Mouse (Mus musculus): Measurements from ENCODE around the gene Pgam1. TPM values are rescaled to one million over a fixed set of nuclear protein-coding genes. Genes with fewer than 3 reads are reported as not detected.
A peak's percentile ranks its signal among the peaks of the same experiment; 100 is the strongest.

Gene Pgam1
- polyA plus RNA-seq, 1 experiment from 2014 or later, result 573 TPM

GRCm38 (mm10) chr19:41898860-41899259, 12.9 kb upstream of the Pgam1 start:
- no peak overlapping the region for H3K4me3 ChIP-seq
- no peak overlapping the region for H3K27ac ChIP-seq (replicated peaks)
- WGBS, result 57% methylated on average over 4 of the region's 4 CpGs
- ATAC-seq (ENCODE audit: low FRiP score, low read depth), result no peak
- H3K4me1 ChIP-seq (replicated peaks), result peaks cover 19% of the 10 kb centered on the region
- H3K9me3 ChIP-seq, result no peaks in the 10 kb centered on the region
- H3K36me3 ChIP-seq, result no peaks in the 10 kb centered on the region
- no peak overlapping the region for H3K9ac ChIP-seq
- H3K27me3 ChIP-seq, result no peaks in the 10 kb centered on the region
- H3K4me2 ChIP-seq, result no peak overlapping the region

- Histone ChIP-seq H3K27ac (replicated peaks) (no peak overlapping the region), H3K4me3 (no peak overlapping the region), H3K27me3 (no peaks in the 10 kb centered on the region), H3K4me2 (no peak overlapping the region), H3K9ac (no peak overlapping the region), H3K36me3 (no peaks in the 10 kb centered on the region), H3K9me3 (no peaks in the 10 kb centered on the region), H3K4me1 (replicated peaks) (peaks cover 7% of the 10 kb centered on the region)
- ATAC-seq (ENCODE audit: low FRiP score, low read depth), result no peak
- WGBS, result 90% methylated on average over 8 of the region's 8 CpGs
Observed at GRCm38 (mm10) chr19:41900495-41901090, 11.1 kb upstream of the Pgam1 start.

GRCm38 (mm10) chr19:41901696-41902095, 10.0 kb upstream of the Pgam1 start:
- Histone ChIP-seq H3K36me3 (no peaks in the 10 kb centered on the region), H3K4me3 (no peak overlapping the region), H3K4me2 (no peak overlapping the region), H3K4me1 (replicated peaks) (peaks cover 2% of the 10 kb centered on the region; the same call in 1 of the 2 replicates), H3K9ac (no peak overlapping the region), H3K27ac (replicated peaks) (no peak overlapping the region), H3K9me3 (no peaks in the 10 kb centered on the region), H3K27me3 (no peaks in the 10 kb centered on the region)
- no peak for ATAC-seq (ENCODE audit: low FRiP score, low read depth)
- 53% methylated on average over 2 of the region's 2 CpGs for WGBS

- Histone ChIP-seq H3K9ac (no peak overlapping the region), H3K9me3 (no peaks in the 10 kb centered on the region), H3K4me3 (no peak overlapping the region), H3K27me3 (no peaks in the 10 kb centered on the region), H3K36me3 (no peaks in the 10 kb centered on the region), H3K4me1 (replicated peaks) (no peaks in the 10 kb centered on the region), H3K27ac (replicated peaks) (no peak overlapping the region), H3K4me2 (no peak overlapping the region)
- 93% methylated on average over 10 of the region's 10 CpGs for WGBS
- no peak for ATAC-seq (ENCODE audit: low FRiP score, low read depth)
Observed at GRCm38 (mm10) chr19:41902848-41903593, 8.7 kb upstream of the Pgam1 start.

- Histone ChIP-seq H3K9me3 (no peaks in the 10 kb centered on the region), H3K27ac (replicated peaks) (no peak overlapping the region), H3K4me1 (replicated peaks) (no peaks in the 10 kb centered on the region), H3K9ac (no peak overlapping the region), H3K27me3 (no peaks in the 10 kb centered on the region), H3K4me3 (no peak overlapping the region), H3K4me2 (no peak overlapping the region), H3K36me3 (no peaks in the 10 kb centered on the region)
- ATAC-seq (ENCODE audit: low FRiP score, low read depth), result no peak
- WGBS, result 89% methylated on average over 2 of the region's 2 CpGs
Observed at GRCm38 (mm10) chr19:41905246-41905645, 6.5 kb upstream of the Pgam1 start.

GRCm38 (mm10) chr19:41906311-41907078, 5.2 kb upstream of the Pgam1 start:
- no peak overlapping the region for H3K27ac ChIP-seq (replicated peaks)
- no peak overlapping the region for H3K9ac ChIP-seq
- H3K27me3 ChIP-seq, result no peaks in the 10 kb centered on the region
- 70% methylated on average over 6 of the region's 6 CpGs for WGBS
- no peak for ATAC-seq (ENCODE audit: low FRiP score, low read depth)
- H3K4me2 ChIP-seq, result no peak overlapping the region
- no peak overlapping the region for H3K4me3 ChIP-seq
- H3K9me3 ChIP-seq, result no peaks in the 10 kb centered on the region
- no peaks in the 10 kb centered on the region for H3K36me3 ChIP-seq
- H3K4me1 ChIP-seq (replicated peaks), result no peaks in the 10 kb centered on the region

GRCm38 (mm10) chr19:41907079-41907760, 4.5 kb upstream of the Pgam1 start:
- no peak overlapping the region for H3K9ac ChIP-seq
- WGBS, result 57% methylated on average over 8 of the region's 8 CpGs
- H3K4me2 ChIP-seq, result no peak overlapping the region
- no peaks in the 10 kb centered on the region for H3K9me3 ChIP-seq
- no peak for ATAC-seq (ENCODE audit: low FRiP score, low read depth)
- H3K27me3 ChIP-seq, result no peaks in the 10 kb centered on the region
- no peak overlapping the region for H3K27ac ChIP-seq (replicated peaks)
- H3K36me3 ChIP-seq, result no peaks in the 10 kb centered on the region
- H3K4me1 ChIP-seq (replicated peaks), result no peaks in the 10 kb centered on the region
- H3K4me3 ChIP-seq, result no peak overlapping the region

GRCm38 (mm10) chr19:41908736-41909135, 3.0 kb upstream of the Pgam1 start:
- Histone ChIP-seq H3K27me3 (no peaks in the 10 kb centered on the region), H3K27ac (replicated peaks) (no peak overlapping the region), H3K4me1 (replicated peaks) (peaks cover 13% of the 10 kb centered on the region), H3K9ac (no peak overlapping the region), H3K4me2 (no peak overlapping the region), H3K36me3 (no peaks in the 10 kb centered on the region), H3K9me3 (no peaks in the 10 kb centered on the region), H3K4me3 (no peak overlapping the region)
- 87% methylated on average over 3 of the region's 3 CpGs for WGBS
- ATAC-seq (ENCODE audit: low FRiP score, low read depth), result no peak

- WGBS, result 90% methylated on average over 2 of the region's 2 CpGs
- Histone ChIP-seq H3K27me3 (no peaks in the 10 kb centered on the region), H3K4me2 (no peak overlapping the region), H3K36me3 (0 out of 2 replicates have a peak, but pooled peaks cover 5% of the 10 kb centered on the region), H3K27ac (replicated peaks) (no peak overlapping the region), H3K9ac (no peak overlapping the region), H3K4me1 (replicated peaks) (peaks cover 26% of the 10 kb centered on the region), H3K9me3 (no peaks in the 10 kb centered on the region), H3K4me3 (no peak overlapping the region)
- no peak for ATAC-seq (ENCODE audit: low FRiP score, low read depth)
Observed at GRCm38 (mm10) chr19:41910396-41910795, 1.3 kb upstream of the Pgam1 start.

- H3K9ac ChIP-seq, result peak overlapping the region; percentile 97
- peak overlapping the region; percentile 87 for H3K27ac ChIP-seq (replicated peaks)
- peaks cover 26% of the 10 kb centered on the region for H3K4me1 ChIP-seq (replicated peaks)
- H3K36me3 ChIP-seq, result peaks cover 23% of the 10 kb centered on the region
- under 1% methylated on average over 53 of the region's 53 CpGs for WGBS
- H3K27me3 ChIP-seq, result no peaks in the 10 kb centered on the region
- H3K4me3 ChIP-seq, result peak overlapping the region; percentile 99
- H3K4me2 ChIP-seq, result peak overlapping the region; percentile 94
- H3K9me3 ChIP-seq, result no peaks in the 10 kb centered on the region
- ATAC-seq (ENCODE audit: low FRiP score, low read depth), result peak; percentile 83
Observed at GRCm38 (mm10) chr19:41912121-41913080, 678 bp downstream of the Pgam1 start.
